Comparison of ENCODE assay signal across 10 mouse cellular contexts in the genomic region with DNA sequence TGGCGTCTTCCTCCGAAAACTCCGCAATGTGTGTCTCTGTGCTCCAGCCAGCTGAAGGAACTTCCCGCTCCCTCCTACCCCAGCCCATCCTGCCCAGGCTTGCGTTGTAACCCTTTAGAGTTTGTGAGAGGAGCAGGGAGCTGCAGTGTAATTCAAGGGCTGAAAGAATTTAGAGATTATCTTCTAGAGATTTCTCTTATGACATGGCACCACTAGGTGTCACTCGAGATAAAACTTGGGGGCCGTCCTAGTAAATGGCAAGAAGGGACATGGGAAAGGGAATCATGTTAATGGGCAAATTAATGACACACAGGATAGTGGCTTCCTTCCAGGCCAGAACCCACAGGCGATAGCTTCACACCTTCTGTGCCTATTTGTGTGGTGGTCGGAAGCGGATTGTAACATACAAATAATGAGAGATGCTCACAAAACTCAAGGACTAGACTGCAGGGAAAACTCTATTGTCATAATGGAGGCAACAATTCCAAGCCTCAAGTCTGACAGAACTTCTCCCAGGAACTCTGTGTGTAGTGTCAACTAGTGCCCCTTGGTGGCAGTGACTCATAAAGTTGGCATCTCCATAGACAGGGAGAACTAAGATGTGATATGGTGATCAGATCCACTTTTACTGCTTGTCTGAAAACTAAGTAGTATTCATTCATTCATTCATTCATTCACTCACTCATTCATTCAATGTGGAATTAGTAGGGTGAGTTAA. TPM values are rescaled to one million over a fixed set of nuclear protein-coding genes. Genes with fewer than 3 reads are reported as not detected.
DNase-seq lines count a peak whose midpoint lies in the region; ATAC-seq and TF ChIP-seq lines count a peak whose summit lies in the region.
"Had no signal": no experiment of that assay in that cellular context is flagged by ENCODE, and none has a peak within 500 bp of the region (broad histone marks: within the 10 kb centered on the region; RNA-seq: fewer than 3 reads in every experiment).

No protein-coding gene starts in this region.

- H3K9ac ChIP-seq in forebrain, embryonic 13.5 days = no peak overlapping the region

- H3K4me2 ChIP-seq in forebrain, embryonic 13.5 days = no peak overlapping the region

- 53% methylated on average over 10 of the region's 10 CpGs for WGBS in forebrain, embryonic 13.5 days

- 0 out of 2 replicates have a peak, but pooled peaks have one; percentile 34 for ATAC-seq in cerebellum, adult (ENCODE audit: insufficient number of reproducible peaks, low FRiP score, low TSS enrichment)
- ATAC-seq in forebrain, embryonic 13.5 days = peak; percentile 66
- peak; percentile 78 for ATAC-seq in megakaryocyte progenitor cell, adult 5-6 weeks (replicated peaks; ENCODE audit: poor library complexity)

- H3K27ac ChIP-seq in forebrain, embryonic 13.5 days = no peak overlapping the region
- H3K27ac ChIP-seq in layer of hippocampus, adult 2 months = no peak overlapping the region

- DNase-seq in cerebellum, adult 11 months = no peak
- peak; percentile 6 for DNase-seq in thymus, postnatal 14 days
- DNase-seq in thymus, adult 18-20 months = no peak
- peak; percentile 19 to 69 for DNase-seq in layer of hippocampus, adult 2 months (ENCODE audit: low spot score in 2 of 2)
- DNase-seq in spleen, postnatal 10 days (ENCODE audit: low spot score in 2 of 2) = no peak

- peak; percentile 80 for TF ChIP-seq CTCF in layer of hippocampus, adult 2 months (conservative IDR thresholded peaks at IDR 0.05)

- H3K4me3 ChIP-seq in forebrain, embryonic 13.5 days = no peak overlapping the region
- no peak overlapping the region for H3K4me3 ChIP-seq in layer of hippocampus, adult 2 months

- H3K36me3 ChIP-seq in forebrain, embryonic 13.5 days (ENCODE audit: poor library complexity, severe bottlenecking) = no peaks in the 10 kb centered on the region

- H3K27me3 ChIP-seq in forebrain, embryonic 13.5 days = no peaks in the 10 kb centered on the region

- H3K4me1 ChIP-seq in forebrain, embryonic 13.5 days = no peaks in the 10 kb centered on the region

- no peaks in the 10 kb centered on the region for H3K9me3 ChIP-seq in forebrain, embryonic 13.5 days (replicated peaks)

RNA-seq across cellular contexts. Expression of a gene that starts 6.1 kb away (rescaled TPM):
- polyA plus RNA-seq in forebrain, embryonic 13.5 days (2015; fragmentation: Nextera tagmentation; extraction: Ambion mirVana) = not detected in 2 replicates
- not detected for total RNA-seq in layer of hippocampus, adult 2 months (2021)
- total RNA-seq in megakaryocyte progenitor cell, adult 5-6 weeks (2015) = not detected in 2 replicates
- not detected in 2 replicates for total RNA-seq in megakaryocyte progenitor cell, adult 5-6 weeks (2017)
- total RNA-seq: heart, postnatal 36 days had no signal
- polyA plus RNA-seq: stomach, embryonic 14.5 days had no signal

Comparison
In these comparisons a context has a peak if more than half of its experiments do, and no peak if none do; other contexts are left out.
1. DNase-seq: peak in thymus, postnatal 14 days (single experiment) and layer of hippocampus, adult 2 months (2 of 2); none in cerebellum, adult 11 months (single experiment), thymus, adult 18-20 months (0 of 2) and spleen, postnatal 10 days (0 of 2).
2. Peak in every context shown above with its lines, with median percentiles within 50 percentile points of each other: ATAC-seq.